Mouse (Mus musculus) limb, embryonic 10.5 days (tissue): ENCODE results near the gene Surf6. TPM values are rescaled to one million over a fixed set of nuclear protein-coding genes. Genes with fewer than 3 reads are reported as not detected.
"Not testable (repeated sequence)": the region's sequence is repeated elsewhere in the genome, so short reads cannot be mapped to it uniquely, and the experiment has no call there.

Experiments used
- DNase-seq: peaks from one replicate; pipeline ENCODE4 v3.0.0-alpha.2; 2017; ENCODE audit warnings: low spot score
- H3K27ac ChIP-seq: fragments of 300-500 bp; sonication (generic); 2 replicates; pipeline ENCODE4 v1.5.1; 2016; ENCODE audit warnings: mild to moderate bottlenecking
- H3K27me3 ChIP-seq: fragments of 300-500 bp; sonication (generic); 2 replicates; pipeline ENCODE4 v1.6.1; 2016; ENCODE audit warnings: low read depth, mild to moderate bottlenecking; ENCODE audit not compliant: poor library complexity, severe bottlenecking
- H3K36me3 ChIP-seq: fragments of 300-500 bp; sonication (generic); 2 replicates; pipeline ENCODE4 v1.6.1; 2016; ENCODE audit warnings: mild to moderate bottlenecking, moderate library complexity
- H3K4me1 ChIP-seq: fragments of 300-500 bp; sonication (generic); 2 replicates; pipeline ENCODE4 v1.6.1; 2016
- H3K4me3 ChIP-seq: fragments of 300-500 bp; sonication (generic); 2 replicates; pipeline ENCODE4 v1.5.1; 2016; ENCODE audit warnings: mild to moderate bottlenecking, moderate library complexity
- H3K9me3 ChIP-seq: fragments of 300-500 bp; sonication (generic); replicated peaks from 2 replicates; pipeline ENCODE4 v1.6.1; 2016; ENCODE audit warnings: mild to moderate bottlenecking
- WGBS: fragments of 180-500 bp; shearing (Covaris S2); methylation state at CpG from one replicate; pipeline ENCODE4 v1.1.7; 2016; 5-methylcytosine and 5-hydroxymethylcytosine counted together
- polyA plus RNA-seq: library from polyadenylated mRNA; unstranded; fragments of >200 nt; fragmentation: Nextera tagmentation; extraction: Ambion mirVana; gene quantifications from 2 replicates; pipeline ENCODE4 v1.2.1, GENCODE M21; 2016

Gene Surf6
- polyA plus RNA-seq, 1 experiment from 2014 or later: 43.0 TPM

DNA sequence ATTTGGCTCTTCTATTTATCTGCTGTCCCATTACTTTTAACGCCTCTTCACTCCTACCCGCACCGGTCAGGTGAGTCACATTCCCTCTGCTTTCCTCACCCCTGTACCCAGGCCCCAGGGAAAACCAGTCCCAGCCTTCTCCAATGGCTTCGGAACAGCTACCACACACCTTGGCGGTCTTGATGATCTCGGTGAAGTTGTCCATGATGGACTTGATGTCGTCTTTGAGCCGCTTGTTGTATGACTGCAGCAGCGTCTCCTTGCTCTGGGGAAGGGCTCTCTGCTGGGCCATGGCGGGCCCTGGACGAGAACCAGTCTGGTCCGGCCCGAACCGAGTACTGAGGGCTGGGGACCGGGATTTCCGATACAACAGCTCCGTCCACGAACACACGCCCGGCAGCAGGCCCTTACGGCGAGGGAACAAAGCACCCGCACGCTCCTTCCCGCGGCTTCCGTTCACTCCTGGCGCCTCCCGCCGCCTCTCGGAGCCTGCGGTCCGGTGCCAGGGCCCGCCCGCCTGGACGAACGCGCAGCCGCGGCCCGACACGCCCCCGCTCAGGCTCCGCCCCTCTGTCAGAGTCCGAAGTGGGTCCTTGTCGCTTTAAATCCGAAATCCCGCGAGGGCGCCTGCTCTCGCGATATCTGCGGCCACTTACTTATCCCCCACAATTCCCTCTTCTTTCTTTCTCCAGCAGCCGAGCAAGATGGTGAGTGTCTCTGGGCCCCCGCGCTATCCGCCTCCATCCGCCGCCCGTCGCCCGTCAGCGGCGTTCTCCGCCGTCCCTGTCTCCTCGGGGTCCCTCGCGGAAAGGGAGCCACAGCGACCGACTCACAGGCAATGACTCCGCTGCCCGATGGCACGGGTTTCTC lies 7.7 kb upstream of the Surf6 start, which contains the start of the genes Med22 and Rpl7a:
Gene Med22, minus strand, starts transcription at position 554 of the 870 bp plus-strand sequence.
Gene Rpl7a, plus strand, starts transcription at position 641 of the 870 bp plus-strand sequence.
- Histone ChIP-seq H3K27ac (peak within 1 kb of the TSS; percentile 98), H3K9me3 (no peaks in the 10 kb centered on the region), H3K4me3 (peak within 1 kb of the TSS; percentile 93), H3K36me3 (peaks cover 74% of the 10 kb centered on the region), H3K27me3 (no peaks in the 10 kb centered on the region), H3K4me1 (peaks cover 37% of the 10 kb centered on the region)
- WGBS: under 1% methylated on average over 74 of the region's 74 CpGs
- peak; percentile 99 for DNase-seq

DNA sequence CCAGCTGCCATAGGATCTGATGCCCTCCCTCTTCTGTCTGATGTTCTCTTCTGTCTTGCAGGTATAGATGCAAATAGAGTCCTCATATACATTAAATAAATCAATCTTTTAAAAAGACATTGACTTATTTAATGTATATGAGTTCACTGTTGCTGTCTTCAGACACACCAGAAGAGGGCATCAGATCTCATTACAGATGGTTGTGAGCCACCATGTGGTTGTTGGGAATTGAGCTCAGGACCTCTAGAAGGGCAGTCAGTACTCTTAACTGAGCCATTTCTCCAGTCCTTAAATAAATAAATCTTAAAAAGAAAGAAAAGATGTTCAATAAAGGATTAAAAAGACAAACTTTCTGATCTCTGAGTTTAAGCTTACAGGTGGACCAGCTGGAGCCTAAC lies 6.7 kb upstream of the Surf6 start:
- peak overlapping the region; percentile 98; the same call in 1 of the 2 replicates for H3K27ac ChIP-seq
- H3K27me3 ChIP-seq: no peaks in the 10 kb centered on the region
- peaks cover 29% of the 10 kb centered on the region for H3K4me1 ChIP-seq
- no peaks in the 10 kb centered on the region for H3K9me3 ChIP-seq
- peak overlapping the region; percentile 93 for H3K4me3 ChIP-seq
- DNase-seq: no peak
- peaks cover 79% of the 10 kb centered on the region for H3K36me3 ChIP-seq

DNA sequence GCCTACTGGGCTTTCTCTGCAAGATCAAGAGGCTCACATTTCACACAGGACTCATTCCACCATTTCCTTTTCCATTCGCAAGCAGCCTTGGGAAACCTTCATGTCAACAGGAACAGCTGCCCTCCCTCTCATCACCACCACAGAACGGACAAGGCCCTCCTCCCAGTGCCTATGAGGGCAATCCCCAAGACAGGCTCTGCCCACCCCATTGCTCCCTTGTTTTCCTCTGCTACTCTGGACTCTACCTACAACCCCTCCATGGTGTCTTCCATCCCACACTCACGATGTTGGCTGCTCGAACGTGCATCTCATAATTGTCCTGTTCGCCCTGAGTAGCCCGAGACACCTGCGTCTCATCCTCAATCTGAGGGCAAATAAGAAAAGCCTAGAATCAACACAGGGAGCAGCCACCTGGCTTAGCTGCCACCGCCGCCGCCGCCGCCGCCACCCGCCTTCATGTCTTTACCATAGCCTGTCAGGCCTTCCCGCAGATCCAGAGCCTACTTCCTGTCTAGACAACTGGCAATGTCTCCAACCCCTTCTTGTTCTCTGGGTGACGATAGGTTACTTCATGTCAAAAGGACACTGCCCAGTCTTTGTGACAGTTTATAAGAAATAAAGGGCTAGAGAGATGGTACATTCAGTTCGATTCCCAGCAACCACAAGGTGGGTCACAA lies 6.2 kb upstream of the Surf6 start:
- peaks cover 32% of the 10 kb centered on the region for H3K4me1 ChIP-seq
- peaks cover 79% of the 10 kb centered on the region for H3K36me3 ChIP-seq
- WGBS: 92% methylated on average over 18 of the region's 18 CpGs
- H3K4me3 ChIP-seq: peak overlapping the region; percentile 93
- DNase-seq: no peak
- no peak overlapping the region for H3K27ac ChIP-seq
- no peaks in the 10 kb centered on the region for H3K27me3 ChIP-seq
- no peaks in the 10 kb centered on the region for H3K9me3 ChIP-seq

DNA sequence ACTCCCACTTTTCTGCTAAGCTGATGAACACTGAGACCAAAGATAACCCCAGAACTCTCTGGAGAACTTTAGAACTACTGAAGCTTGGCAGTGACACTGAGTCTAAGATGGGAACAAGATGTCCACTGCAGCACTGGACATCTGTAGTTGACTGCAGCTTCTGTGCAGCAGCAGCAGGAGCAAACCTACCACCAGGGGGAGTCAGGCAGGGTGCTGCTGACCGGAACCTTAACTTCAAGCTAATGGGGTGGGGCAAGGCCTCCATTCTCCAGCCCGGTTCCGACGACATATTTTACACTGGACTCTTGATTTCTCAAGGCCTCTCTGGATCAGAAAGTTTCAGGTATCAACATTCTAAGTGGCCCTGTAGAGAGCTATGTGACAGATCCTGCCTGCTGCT lies 4.4 kb upstream of the Surf6 start:
- no peak for DNase-seq
- Histone ChIP-seq H3K27me3 (no peaks in the 10 kb centered on the region), H3K9me3 (no peaks in the 10 kb centered on the region), H3K4me1 (peaks cover 35% of the 10 kb centered on the region), H3K36me3 (peaks cover 62% of the 10 kb centered on the region), H3K4me3 (no peak overlapping the region), H3K27ac (no peak overlapping the region)
- WGBS: 68% methylated on average over 4 of the region's 4 CpGs

DNA sequence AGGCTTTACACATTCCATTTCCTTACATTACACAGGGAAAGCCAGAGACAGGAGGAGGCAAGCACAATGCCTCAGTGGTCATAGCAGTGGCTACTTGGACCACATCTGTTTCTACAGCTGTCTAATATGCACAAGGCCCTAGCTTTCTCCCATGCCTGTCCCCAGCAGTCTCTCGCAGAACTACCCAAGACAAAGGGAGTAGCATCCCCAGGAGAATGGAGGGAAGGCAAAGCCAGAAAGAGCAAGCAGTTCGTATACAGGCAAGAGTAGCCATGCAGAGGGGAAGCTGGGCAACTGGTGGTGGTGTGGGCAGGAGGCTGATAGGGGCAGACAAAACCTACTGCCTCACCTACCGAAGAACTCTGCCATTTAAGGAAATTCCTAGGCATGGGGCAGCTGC lies 3.8 kb upstream of the Surf6 start:
- peaks cover 55% of the 10 kb centered on the region for H3K36me3 ChIP-seq
- H3K9me3 ChIP-seq: no peaks in the 10 kb centered on the region
- H3K4me3 ChIP-seq: no peak overlapping the region
- H3K27ac ChIP-seq: no peak overlapping the region
- DNase-seq: no peak
- peaks cover 35% of the 10 kb centered on the region for H3K4me1 ChIP-seq
- 95% methylated on average over 3 of the region's 3 CpGs for WGBS
- H3K27me3 ChIP-seq: no peaks in the 10 kb centered on the region

DNA sequence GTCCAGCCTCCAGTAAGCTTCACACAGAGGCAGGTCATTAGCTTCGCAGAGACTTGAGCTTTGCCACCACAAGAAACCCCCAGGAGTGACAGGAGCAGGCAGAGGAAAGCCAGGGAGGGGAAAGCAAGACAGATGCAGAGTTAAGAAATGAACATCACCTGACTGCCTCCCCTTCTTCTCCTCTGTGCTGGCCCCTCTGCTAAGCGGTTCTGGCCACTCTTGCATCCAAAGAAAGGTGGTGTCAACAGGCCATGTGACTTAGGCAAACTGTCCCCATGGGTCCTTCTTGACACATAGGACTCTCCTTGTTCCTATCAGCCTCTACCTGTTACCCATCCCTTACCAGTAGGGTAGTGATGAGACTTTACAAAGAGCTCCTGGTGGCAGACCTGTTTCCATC lies 3.3 kb upstream of the Surf6 start:
- H3K36me3 ChIP-seq: peaks cover 54% of the 10 kb centered on the region

DNA sequence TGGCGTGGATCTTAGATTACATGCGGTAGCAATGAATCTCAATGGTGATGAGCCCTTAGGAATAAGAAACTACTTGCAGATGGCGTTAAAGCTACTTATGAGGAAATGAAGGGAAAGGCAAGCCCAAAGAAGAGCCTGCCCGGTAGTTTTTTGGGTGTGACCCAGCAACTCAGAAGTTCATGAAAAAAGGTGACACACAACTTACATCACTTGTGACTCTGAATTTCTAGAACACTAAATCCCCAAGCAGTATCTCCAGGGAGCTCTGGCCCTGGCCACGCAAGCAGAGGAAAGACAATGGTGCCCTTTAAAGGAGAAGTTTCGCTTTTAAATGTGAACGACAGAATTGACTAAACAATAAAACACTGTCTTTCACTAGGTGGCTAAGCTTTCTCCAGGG lies 632 bp upstream of the Surf6 start:
- Histone ChIP-seq H3K27ac (peak overlapping the region; percentile 88), H3K4me3 (peak overlapping the region; percentile 89), H3K9me3 (no peaks in the 10 kb centered on the region), H3K4me1 (peaks cover 29% of the 10 kb centered on the region), H3K27me3 (no peaks in the 10 kb centered on the region), H3K36me3 (peaks cover 72% of the 10 kb centered on the region)
- WGBS: 18% methylated on average over 7 of the region's 7 CpGs
- no peak for DNase-seq

More for the DNA sequence above, 3.3 kb upstream of the Surf6 start:
- Histone ChIP-seq H3K9me3 (no peaks in the 10 kb centered on the region), H3K4me1 (peaks cover 40% of the 10 kb centered on the region), H3K27me3 (no peaks in the 10 kb centered on the region), H3K4me3 (no peak overlapping the region), H3K27ac (no peak overlapping the region)
- no peak for DNase-seq
- WGBS: 72% methylated on average over 2 of the region's 2 CpGs

DNA sequence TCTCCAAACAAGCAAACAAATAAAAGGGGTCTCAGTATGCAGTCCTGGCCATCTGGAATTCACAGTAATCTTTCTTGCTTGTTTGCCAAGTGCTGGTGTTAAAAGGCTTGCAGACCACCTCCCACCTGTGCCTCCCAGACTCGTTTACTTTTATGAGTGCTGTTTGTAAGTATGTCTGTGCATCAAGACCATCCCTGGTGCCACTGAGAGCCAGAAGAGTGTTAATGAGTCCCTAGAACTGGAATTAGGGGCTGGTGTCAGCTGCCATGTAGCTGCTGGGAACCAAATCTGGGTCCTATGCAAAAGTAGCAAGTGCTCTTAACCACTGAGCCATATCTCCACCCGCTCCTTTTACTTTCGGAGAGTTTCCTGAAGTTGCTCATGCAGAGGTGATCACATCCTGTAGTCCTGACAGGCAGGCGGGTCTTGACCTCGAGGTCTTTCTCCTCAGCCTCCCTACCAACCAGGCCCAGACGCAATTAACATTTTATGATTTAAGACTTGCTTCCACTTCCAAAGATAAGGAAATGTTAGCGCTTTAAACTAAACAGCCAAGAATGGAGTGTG lies 762 bp downstream of the Surf6 start:
- 7% methylated on average over 7 of the region's 7 CpGs for WGBS
- DNase-seq: no peak
- H3K27me3 ChIP-seq: no peaks in the 10 kb centered on the region
- no peaks in the 10 kb centered on the region for H3K9me3 ChIP-seq
- peak overlapping the region; percentile 88 for H3K27ac ChIP-seq
- H3K4me1 ChIP-seq: peaks cover 29% of the 10 kb centered on the region
- H3K4me3 ChIP-seq: peak overlapping the region; percentile 89
- H3K36me3 ChIP-seq: peaks cover 72% of the 10 kb centered on the region

DNA sequence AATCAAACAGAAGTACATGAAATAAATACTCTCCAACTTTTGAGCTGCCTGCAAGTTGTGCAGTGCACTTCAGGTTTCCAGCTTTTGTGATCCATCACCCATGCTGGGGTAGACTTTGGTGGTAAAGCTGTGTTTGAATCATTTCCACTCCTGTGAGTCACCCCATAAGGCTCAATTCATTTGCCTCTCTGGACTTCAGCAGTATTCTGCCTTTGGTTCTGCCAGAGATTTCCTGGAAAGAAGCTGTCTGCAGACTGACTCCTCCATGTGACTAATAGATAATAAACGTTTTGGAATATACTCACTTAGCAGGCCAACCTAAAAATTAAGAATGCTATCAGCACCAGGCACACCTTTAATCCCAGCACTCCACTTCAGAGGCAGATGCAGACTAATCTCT lies 1.9 kb downstream of the Surf6 start:
- WGBS: 82% methylated on average over 1 of the region's 1 CpGs
- no peaks in the 10 kb centered on the region for H3K9me3 ChIP-seq
- H3K36me3 ChIP-seq: peaks cover 72% of the 10 kb centered on the region
- peaks cover 29% of the 10 kb centered on the region for H3K4me1 ChIP-seq
- no peak overlapping the region for H3K27ac ChIP-seq
- H3K27me3 ChIP-seq: no peaks in the 10 kb centered on the region
- H3K4me3 ChIP-seq: no peak overlapping the region; the same call in 1 of the 2 replicates
- DNase-seq: no peak

DNA sequence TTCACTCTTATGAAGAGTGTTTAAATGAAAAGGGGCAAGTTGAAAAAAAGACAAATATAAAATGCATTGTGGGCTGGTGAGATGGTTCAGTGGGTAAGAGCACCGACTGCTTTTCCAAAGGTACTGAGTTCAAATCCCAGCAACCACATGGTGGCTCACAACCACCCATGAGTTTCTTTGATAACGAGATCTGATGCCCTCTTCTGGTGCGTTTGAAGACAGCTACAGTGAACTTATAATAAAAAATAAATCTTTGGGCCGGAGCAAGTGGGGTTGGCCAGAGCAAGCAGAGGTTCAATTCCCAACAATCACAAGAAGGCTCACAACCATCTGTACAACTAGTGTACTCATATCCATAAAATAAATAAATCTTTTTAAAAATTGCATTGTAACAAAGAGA lies 6.8 kb downstream of the Surf6 start:
- Histone ChIP-seq H3K36me3 (peaks cover 97% of the 10 kb centered on the region), H3K4me3 (no peak overlapping the region), H3K27ac (no peak overlapping the region), H3K9me3 (no peaks in the 10 kb centered on the region), H3K27me3 (no peaks in the 10 kb centered on the region), H3K4me1 (peaks cover 3% of the 10 kb centered on the region; the same call in 1 of the 2 replicates)
- 92% methylated on average over 4 of the region's 4 CpGs for WGBS
- DNase-seq: no peak

DNA sequence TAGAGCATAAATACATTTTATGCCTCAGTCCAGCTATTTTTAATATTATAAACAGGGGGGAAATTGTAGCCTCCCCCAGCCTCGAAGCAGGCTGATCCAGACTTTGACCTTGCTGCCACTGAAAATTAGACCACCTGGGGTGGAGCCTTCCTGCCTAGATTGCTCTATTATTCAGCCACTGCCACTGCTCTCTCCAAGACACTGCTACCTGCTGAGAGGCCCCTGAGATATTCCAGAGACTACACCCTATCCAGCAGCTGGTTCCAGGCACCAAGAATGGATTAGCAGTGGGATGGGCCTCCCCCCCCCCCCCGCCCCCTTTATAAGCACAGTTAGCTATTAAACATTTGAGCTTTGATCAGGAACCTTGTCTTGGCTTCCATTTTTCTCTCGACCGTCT lies 16.5 kb downstream of the Surf6 start:
- not testable (repeated sequence) for H3K4me3 ChIP-seq, H3K27me3 ChIP-seq, H3K4me1 ChIP-seq, H3K27ac ChIP-seq, H3K9me3 ChIP-seq
- 77% methylated on average over 4 of the region's 4 CpGs for WGBS
- peaks cover 44% of the 10 kb centered on the region for H3K36me3 ChIP-seq
- DNase-seq: peak; percentile 6

DNA sequence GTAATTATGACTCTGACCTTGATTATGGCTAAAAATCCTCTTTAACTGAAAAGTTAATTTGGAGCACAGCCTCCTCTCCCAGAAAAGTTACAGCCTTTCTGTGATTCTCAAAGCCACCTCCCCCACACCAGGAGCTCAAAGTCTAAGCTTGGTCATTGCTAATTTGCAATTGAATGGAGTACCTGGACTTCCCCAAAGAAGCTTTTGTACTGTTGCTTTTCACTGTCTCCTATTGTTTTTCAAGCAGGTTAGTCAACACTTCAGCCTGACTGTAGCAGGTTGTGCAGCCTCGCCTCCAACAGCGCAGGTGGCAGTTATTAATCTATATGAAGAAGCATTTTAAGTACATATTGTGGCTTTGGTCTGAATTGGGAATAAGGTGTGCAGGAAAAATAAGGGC lies 17.1 kb downstream of the Surf6 start:
- not testable (repeated sequence) for H3K27me3 ChIP-seq, H3K27ac ChIP-seq, H3K9me3 ChIP-seq, H3K4me3 ChIP-seq, DNase-seq, H3K4me1 ChIP-seq
- peaks cover 38% of the 10 kb centered on the region for H3K36me3 ChIP-seq
- WGBS: 89% methylated on average over 2 of the region's 2 CpGs

DNA sequence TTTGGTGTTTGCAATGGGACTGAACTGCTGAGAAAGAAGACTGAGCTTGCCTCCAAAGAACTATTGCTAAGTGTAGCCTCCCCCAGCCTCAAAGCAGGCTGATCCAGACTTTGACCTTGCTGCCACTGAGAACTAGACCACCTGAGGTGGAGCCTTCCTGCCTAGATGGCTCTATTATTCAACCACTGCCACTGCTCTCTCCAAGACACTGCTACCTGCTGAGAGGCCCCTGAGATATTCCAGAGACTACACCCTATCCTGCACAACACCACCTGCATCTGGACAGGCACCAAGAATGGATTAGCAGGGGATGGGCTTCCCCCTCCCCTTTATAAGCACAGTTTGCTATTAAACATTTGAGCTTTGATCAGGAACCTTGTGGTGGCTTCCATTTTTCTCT lies 24.1 kb downstream of the Surf6 start:
- Histone ChIP-seq H3K36me3 (no peaks in the 10 kb centered on the region), H3K27ac (no peak overlapping the region), H3K4me1 (no peaks in the 10 kb centered on the region), H3K4me3 (no peak overlapping the region), H3K9me3 (no peaks in the 10 kb centered on the region), H3K27me3 (no peaks in the 10 kb centered on the region)
- DNase-seq: no peak
